Mouse (Mus musculus) lung, postnatal 25 days (tissue): ENCODE measurements around the gene Grid1.

ENCODE experiments used
- DNase-seq: peaks from one replicate; pipeline ENCODE4 v3.0.0; 2022; ENCODE audit warnings: low spot score

Gene Grid1

DNA sequence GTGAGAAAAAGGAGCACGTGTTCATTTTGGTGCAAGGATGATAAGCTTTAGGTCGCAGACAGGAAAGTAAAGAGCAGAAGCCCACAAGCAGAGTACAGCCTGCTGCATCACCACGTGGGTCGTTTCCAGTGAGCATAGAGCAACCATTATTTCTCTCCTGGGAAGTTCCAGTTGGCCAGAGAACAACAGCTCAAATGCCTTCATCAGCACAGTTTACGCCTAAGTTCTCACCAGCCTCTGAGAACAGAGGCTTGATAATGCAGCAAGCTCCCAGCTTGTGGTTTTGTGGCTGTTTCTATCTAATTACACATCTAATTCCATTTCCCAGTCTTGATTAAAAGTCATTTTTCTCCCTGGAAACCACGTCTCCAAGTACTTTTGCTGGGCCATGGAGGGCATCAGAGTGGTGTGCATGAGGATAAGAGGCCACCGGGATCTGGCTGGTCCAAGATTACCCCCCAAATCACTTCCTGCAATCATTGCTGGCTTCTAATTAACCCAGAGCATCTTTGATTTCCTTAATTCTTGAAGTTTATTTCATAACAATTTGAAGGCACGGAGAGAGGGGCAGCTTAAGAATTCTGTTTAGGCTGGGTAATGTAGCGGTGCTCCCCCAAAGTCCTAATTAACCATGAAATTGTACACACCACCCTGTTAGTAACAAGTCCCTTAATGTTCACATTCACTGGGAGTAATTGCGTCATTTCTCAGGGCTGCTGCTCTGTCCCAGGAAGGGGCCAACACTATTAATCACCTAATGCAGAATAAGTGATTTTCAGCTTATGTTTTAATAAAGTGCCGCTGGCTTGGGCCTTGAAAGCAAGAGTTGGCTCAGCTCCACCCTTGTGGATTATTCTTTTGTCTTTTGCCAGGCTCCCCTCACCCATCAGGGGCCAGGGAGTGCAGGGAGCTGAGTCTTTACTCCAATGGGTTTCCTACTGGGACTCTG, 292.7 kb downstream of the Grid1 start:
- no peak for DNase-seq

DNA sequence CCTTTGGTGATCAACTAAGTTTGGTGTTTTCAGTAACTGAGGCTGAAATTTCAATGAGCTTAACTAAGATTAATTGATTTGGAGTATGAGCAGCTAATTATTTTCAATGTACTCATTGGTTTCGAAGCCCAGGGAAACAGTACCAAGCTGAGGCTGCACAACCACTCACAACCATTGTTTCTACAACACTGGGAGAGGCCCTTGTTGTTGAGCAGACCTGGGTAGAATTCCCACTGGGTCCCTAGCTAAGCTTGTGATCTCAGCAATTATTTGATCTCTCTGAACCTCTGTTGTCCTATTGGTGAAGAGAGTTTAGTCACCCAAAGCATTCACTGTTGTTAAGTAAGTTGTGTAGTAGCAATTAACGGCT, 293.4 kb downstream of the Grid1 start:
- no peak for DNase-seq

DNA sequence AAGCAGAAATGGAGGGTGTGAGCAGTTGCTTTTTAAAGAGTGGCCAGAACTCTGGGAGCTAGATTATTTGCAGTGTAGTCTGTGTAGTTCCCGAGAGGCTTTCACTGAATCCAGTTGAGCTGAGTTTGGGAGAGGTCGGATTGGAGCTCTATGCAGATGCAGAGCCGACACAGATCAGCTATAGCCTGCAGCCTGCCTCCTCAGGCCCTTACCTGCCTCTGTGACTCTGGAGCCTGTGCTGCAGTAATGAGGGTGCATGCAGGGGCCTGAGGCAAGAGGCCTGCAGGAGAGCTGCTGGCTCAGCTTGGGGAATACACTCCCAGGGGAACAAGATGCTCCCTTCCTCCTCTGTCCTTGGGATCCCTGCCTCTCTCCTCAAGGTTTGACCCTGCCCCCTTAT, 296.0 kb downstream of the Grid1 start:
- DNase-seq = no peak

DNA sequence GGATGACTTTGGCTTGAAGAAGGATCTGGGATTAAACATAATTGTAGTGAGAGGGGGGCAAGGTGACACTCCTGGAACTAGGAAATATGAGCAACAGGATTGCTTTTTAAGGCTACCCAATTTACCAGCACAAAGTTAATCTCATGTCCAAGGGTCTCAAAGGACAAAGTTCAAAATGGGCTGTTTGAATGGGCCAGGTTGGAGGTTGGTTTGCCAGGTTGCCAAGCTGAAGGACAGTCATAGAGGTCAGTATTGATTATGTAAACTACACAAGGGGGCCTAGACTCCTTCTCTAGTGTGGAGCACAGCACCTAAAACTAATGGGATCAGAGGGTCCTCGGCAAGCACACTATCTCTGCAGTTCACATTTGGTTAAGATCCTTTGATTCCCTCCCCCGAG, 300.2 kb downstream of the Grid1 start:
- DNase-seq = no peak

DNA sequence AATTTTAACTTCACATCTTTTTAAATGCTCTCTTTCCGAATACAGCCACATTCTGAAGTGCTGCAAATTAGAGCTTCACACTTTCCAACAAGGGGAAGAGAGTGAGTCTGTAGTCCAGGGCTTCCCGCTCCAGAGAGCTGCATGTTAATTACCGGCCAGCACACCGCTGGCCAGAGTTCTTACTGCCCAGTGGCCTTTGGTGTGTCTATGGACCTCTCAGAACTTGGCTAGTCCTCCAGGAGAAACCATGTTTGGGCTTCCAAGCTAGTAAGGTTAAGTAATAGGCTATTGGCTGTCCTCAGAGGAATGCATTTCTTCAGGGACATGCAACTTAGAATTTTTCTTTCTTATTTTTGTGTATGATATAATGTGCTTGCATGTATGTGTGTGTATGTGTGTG, 301.0 kb downstream of the Grid1 start:
- DNase-seq = no peak

DNA sequence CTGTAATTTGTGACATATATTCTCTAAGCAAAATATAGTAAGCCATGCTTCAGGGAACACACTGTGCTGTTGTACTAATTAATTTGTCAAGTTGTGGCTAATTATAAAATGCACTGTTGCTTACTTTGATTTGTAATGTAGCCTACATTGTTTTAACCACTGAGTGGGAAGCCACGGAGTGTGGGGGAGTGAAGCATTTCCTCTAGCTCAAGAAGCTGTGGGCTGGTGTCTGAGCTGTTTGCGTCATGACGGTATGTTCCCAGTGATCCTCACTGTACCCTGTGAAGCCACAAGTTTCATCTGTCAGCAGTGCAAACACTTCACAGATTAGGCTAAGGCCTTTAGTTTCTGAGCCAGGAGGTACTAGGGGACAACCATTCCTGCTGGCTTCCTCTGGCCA, 302.2 kb downstream of the Grid1 start:
- DNase-seq = no peak

DNA sequence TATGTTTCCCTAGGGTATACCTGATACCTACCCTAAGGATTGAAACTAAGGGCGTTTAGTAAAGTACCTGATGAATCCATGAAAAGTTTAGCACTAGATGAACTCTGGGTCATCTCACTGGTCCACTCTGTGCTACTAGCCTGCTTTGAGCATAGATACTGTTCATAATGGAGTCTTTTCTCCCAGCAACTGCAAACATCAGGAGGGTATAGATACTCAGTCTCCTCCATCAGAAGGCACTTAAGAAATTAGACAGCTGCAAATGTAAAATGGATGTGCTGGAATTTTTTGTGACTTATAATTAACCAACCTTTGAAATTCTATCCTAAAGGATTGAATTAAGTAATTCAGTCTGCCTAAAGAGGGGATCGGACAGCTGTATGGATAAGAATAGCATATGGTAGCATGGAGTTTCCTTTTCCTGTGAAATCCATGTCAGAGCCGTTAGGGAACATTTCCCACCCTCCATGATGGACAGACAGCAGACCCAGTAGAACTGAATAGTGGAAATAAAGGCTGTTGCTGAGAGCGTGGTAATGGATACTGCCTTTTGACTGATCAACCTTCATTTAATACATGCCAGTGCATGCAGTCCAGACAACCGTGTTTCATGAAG, 303.5 kb downstream of the Grid1 start:
- DNase-seq = no peak

DNA sequence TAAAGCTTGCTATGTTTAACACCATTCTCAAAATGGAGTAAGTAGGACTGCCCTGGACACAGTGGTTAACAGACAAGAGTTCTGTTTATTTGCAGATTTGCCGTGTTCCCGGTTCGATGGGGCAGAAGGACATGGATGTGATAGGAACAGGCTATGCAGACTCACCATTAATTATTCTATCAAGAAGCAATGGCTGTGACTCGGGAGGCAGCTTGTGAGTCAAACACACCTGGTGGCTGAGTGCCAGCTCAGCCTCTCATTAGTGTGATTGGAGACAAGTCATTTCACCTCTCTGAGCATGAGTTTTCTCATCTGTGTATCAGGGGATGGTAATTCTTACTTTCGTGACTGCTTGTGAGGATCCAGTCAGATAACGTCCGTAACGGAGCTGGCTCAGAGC, 307.7 kb downstream of the Grid1 start:
- no peak for DNase-seq

DNA sequence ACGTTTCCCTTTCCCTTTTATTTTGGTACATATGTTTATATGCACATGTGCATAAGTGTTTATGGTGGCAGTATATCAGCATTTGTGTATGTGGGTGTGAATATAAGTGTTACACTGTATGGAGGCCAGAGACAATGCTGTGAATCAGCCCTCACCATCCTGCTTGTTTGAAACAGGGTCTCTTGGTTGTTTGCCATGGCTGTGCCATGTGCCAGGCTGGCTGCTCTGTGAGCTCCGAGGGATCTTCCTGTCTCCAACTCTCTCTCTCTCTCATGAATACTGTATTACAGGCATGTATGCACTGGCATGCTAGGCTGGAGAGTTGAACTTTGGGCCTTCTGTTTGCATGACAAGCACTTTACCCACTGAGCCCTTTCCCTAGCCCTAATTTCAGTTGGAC, 315.1 kb downstream of the Grid1 start:
- no peak for DNase-seq

DNA sequence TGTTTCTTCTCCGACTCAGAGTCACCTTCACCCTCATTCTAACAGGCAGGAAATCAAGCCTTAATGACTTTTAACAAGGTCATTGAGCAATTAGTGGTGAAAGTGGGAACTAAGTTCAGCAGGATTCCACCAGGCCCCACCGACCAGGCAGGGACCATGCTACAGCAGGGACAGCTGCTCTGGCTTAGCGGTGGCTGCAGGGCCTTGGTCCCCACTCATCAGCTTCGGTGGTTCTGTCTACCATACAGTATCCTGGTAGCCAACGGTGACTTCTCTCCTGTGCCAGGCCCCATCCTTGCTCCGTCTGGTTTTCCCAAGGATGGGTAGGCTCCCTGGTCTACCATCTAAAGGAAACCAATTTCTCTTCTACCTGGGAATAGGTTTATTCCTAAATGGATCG, 318.2 kb downstream of the Grid1 start:
- no peak for DNase-seq

DNA sequence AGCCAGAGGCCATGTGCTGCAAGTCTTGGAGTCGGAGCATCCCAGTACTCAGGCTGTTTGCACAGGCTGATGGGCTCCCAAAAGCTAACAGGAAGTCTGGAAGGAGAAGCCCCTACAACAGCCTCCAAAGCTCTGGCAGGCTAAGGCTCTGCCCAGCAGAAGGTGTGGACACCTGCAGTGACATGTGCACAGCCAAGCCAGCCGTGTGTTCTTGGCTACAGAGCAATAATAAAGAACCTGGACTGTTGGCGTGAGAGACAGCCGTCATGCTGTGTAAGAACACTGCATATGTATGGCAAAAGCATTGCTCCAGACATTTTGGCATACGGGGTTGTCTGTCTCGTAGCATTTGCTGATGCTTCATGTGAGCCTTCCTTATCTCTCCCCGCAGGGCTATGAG, 319.9 kb downstream of the Grid1 start:
- no peak for DNase-seq

DNA sequence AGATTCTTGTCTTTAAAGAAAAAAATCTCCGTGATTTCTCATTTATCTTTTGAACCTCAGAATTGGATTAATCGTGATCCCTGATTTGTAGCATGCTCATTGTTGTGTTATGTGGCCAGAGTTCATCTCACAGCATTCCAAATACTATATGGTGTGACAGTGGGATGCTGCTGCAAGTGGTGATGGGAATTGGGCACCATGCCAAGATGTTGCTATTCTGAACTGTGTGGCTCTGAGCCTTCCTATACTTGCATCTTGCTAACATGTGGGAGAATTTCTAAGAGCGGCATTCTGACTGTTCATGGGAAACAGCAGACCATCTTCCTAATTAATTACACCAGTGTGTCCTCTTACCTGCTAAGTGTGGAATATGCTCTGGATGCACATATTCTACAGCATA, 332.5 kb downstream of the Grid1 start:
- DNase-seq = no peak

DNA sequence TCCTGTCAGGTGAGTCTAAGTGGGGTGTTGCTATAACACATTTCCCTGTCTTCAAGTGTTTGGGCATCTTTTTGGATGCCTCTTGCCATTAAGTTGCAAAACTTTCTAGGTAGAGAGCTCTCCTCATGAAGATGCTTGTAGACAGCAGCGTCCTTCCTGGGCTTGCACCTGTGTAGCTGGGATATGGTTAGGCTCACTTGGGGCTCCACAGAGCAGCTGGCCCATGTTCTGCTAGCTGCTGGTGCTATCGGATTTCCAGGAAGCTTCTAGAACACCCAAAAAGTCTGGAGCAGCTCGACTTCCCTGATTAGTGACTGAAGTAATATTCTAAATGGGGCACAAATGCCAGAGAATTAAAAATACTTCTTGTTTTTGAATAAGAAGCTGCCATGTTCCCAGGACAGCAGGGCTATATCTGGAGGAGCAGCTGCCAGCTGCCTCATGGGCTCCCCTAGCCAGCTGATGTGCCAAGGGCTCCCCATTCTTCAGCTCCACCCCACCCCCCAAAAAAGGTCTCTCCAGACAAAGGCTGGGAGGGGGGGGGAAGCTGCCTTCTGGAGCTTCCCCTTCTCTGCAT, 333.9 kb downstream of the Grid1 start:
- DNase-seq = no peak

DNA sequence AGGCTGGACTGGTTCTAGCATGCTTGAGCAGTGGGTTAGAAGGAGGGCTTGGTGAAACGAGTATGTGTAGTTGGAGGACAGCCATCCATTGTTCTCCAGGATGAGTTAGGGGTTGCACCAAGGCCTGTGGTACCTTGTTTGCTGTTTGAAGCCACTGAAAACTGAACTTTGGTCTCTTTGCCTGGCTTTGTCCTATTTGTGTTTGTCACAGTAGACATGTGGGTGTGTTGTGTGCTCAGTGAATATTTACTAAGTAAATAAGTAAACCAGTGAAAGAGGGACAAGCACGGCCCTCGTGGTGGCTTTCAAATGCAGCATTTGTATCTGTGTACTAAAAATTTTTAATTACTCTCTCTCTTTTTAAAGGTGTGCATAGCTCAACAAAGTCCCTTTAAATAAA, 334.5 kb downstream of the Grid1 start:
- DNase-seq = no peak

DNA sequence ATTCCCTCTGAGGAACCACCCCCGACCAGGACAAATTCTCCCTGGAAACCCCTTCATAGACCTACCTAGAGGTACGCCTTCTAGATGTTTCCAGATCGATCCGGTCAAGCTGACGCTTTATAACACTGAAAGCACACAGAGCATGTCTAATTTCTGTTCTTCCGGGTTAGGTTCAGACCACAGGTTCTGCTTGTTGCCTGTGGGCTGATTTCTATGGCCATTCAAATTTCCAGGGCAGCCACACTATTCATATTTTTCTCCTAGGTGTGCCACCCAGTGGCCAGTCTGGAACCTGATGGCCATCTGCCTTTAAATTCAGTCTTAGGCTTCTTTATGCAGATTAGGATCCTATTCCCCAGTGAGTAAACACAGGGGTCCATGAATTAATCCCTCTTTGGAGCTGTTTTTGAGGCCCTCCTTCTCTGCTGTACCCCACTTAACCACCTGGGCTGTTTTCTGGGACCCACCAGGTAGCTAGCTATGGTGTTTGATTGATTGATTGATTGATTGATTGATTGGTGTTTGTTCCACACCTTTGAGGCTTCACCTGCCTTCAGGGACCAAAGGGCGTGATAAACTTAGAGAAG, 337.3 kb downstream of the Grid1 start:
- DNase-seq = no peak

DNA sequence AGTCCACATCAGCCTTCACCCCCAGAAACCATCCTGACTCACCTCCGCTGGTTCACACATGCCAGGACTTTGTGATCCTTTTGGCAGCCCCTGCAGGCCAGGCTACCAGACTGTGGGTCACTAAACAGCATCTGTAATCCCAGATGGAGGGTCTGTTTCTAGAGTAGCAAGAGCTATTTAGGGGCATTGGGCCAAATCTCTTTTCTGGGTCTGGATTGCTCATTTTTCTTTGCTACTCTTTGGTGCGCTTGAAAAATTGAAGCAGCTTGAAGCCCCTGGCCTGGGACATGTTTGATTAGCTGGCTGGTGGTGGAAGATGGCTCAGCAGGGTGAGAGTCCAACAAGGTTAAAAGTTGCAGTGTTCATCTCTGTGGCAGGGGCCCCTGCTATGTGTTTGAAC, 339.4 kb downstream of the Grid1 start:
- DNase-seq = no peak

DNA sequence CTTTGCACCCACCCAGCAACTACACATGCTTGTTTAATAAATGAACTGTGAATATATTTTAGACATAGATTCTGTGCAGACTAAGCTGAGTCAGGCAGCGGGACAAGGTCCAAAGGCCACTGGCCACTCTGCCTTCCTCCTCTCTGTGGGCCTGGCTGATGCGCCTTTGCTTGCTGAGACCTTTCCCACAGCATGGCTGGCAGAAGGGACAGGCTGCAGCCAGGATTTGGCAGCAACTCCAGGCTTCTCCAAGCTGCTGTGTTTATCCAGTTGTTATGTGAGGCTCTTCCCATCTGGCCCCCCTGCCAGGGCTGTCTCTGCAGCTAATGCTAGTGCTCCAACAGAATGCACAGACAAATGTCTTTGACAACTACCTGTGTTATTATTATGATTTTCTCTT, 347.5 kb downstream of the Grid1 start:
- no peak for DNase-seq

DNA sequence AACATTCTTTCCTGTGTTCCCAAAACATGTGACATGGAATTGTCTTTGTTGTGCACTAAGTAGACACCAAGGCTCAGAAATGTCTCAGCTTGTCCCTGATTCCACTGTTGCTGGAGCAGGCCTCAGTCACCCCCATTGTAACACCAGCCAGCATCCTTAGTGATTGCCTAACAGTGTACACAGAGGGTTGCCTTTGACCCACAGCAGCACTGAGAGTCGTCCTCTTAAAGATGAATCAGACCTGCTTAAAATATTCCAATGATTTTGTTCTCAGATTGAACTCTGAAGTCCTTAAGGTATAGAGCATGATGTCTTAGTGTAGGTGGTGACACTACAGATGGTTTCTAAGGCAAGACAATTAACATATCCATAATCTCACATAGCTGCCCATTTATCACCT, 354.0 kb downstream of the Grid1 start:
- DNase-seq = no peak

DNA sequence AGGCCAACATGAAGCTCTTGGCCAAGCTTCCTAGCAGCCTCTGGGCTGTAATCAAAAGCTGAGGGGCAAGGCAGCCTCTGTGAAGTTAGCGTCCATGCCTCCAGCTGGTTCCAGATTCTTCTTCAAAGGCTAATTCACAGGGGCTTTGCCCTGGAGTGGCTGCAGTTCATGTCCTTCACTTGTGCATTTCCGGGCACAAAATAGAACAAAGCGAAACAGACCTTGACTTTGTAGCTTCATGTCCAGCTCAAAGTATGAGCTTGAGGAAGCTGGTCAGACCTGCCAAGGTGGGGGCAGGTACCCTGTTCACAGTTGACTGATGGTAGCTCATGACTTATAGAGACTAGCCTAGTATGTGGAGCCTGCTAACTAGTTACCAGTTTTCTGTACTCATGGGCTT, 356.1 kb downstream of the Grid1 start:
- no peak for DNase-seq

DNA sequence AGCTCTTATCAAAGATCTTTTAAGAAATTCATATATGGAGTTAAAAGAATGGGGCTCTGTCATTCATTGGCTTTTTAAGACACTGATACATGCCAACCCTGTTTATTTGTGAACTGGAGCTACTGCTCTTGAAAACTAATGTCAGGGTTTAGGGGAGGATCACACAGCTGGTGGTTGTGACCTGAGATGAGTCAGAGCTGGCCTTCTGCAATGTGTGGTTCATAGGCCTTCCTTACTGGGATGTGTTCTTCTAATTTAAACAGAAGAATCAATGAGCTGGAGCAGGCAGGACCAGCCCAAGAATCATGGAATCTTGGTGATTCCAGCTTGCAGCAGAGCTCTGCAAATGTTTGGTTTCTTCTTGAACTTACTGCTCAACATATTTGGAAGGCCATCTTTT, 359.2 kb downstream of the Grid1 start:
- no peak for DNase-seq

DNA sequence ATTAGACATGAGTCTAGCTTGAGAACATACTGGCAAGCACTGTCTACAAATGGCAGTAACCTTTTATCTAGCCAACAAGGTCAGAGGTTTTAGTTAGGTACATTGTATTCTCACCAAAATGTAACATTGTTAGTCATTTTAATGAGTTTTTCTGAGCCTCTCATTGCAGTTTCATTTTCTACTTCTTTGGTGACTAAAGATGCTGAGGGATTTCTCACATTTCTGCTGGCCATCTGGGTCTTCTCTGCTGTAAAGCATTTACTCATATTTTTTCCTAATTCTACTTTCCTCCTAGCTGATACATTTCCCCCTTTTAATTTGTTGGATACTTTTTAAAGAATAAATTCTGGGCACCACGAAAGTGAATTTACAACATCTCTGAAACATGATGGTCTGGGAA, 365.5 kb downstream of the Grid1 start:
- no peak for DNase-seq

DNA sequence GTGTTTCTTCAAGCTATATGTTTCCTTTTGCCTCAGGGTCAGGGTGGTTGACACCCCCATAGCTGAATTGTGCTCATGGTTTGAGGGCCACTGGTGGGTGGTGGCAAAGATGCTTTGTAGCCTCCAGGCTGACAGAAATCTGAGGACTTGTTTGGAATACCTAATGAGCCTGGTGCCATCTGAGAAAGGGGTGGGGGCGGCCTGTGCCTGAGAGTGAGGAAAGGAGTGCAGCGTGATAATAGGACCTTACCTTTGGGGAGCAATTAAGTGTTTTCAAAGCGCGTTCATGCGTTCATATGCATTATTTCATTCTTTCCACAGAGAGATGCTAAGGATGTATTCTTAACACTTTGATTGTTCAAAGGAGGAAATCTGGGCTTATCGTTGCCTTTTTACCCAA, 372.3 kb downstream of the Grid1 start:
- no peak for DNase-seq

DNA sequence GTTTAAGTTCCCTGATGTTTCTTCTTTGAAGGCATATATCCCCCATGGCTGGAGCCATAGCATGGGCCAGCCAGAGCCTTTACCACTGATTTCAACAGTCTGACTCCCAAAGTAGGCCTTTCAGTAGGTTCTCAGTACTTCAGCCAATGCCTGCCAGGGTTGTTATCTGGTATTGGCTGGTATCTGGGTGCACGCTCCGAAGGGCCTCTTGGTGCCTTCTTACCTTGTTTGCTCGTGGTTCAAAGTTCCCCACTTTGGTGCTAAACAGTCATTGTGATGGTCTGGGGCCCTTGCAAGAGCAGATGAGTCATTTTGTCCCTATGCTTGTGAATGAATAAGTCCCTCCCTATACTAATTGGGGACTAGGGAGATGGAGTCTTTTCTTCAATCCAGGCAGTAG, 377.5 kb downstream of the Grid1 start:
- DNase-seq = no peak
